Mouse (Mus musculus) Patski (cell line): Measurements from ENCODE around the gene Snx21. TPM values are rescaled to one million over a fixed set of nuclear protein-coding genes. Genes with fewer than 3 reads are reported as not detected.
A peak's percentile ranks its signal among the peaks of the same experiment; 100 is the strongest.

ENCODE experiments used
- ATAC-seq: fragments of 100-300 bp; one replicate; pipeline ENCODE4 v1.8.0; 2021
- CTCF ChIA-PET: fragments of 350-600 bp; sonication (Branson Sonifier 250); formaldehyde crosslinking; loops from one replicate; lab custom pipeline; 2022; ENCODE audit warnings: inconsistent platforms; lab: Charles Lee
- POLR2A ChIA-PET: fragments of 350-600 bp; sonication (Branson Sonifier 250); formaldehyde crosslinking; loops from one replicate; lab custom pipeline; 2022; ENCODE audit warnings: antibody characterized with exemption, inconsistent platforms; lab: Charles Lee
- DNase-seq: peaks from one replicate; pipeline ENCODE4 v3.0.0-alpha.2; 2011; ENCODE audit warnings: low read depth, low spot score
- H3K27me3 ChIP-seq: fragments of 371-371 bp; one replicate; pipeline ENCODE4 v1.5.1; 2021
- CTCF ChIP-seq: fragments of 100-300 bp; IDR thresholded peaks from one replicate; pipeline ENCODE4 v1.5.1; 2021
- in situ Hi-C: fragments of 300-500 bp; cut with MboI; formaldehyde crosslinking; loops from 3 replicates; pipeline ENCODE4 v1.11.1; 2018; ENCODE audit warnings: low pct_unique_long_range_greater_than_20kb, mixed read lengths
- polyA plus RNA-seq: library from polyadenylated mRNA; unstranded; gene quantifications from one replicate; pipeline ENCODE4 v1.2.3, GENCODE M21; 2021

Snx21 gene
- polyA plus RNA-seq, 1 experiment from 2014 or later: 50.3 TPM

DNA sequence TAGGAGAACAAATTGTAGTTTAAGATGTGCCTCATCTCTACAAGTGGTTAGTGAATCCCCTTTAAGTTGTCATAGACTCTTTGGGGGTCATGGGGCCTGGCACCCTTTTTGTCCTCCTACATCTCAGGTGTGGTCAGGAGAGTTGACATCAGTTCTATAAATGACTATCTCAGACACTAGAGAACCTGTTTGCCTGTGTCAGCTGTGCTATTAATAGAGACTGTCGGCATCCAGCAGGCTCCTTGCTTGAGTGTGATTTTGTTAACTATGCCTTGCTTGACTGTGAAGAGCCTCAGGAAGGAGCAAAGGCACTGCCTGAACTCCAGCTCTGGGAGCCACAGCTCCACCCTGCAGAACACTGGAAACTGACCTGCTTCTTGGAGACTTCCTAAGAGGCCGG lies 30.8 kb upstream of the Snx21 start:
- in situ Hi-C loops: no loop called here
- ATAC-seq (no peak), DNase-seq (no peak)
- no peaks in the 10 kb centered on the region for H3K27me3 ChIP-seq
- ChIA-PET POLR2A (no interaction called here), CTCF (interaction anchor here (1.0 to 1.4 kb wide), 2 partner anchors 29 to 39 kb away, joined by 4 read pairs; no protein-coding TSS in a partner anchor)
- no peak for TF ChIP-seq CTCF

DNA sequence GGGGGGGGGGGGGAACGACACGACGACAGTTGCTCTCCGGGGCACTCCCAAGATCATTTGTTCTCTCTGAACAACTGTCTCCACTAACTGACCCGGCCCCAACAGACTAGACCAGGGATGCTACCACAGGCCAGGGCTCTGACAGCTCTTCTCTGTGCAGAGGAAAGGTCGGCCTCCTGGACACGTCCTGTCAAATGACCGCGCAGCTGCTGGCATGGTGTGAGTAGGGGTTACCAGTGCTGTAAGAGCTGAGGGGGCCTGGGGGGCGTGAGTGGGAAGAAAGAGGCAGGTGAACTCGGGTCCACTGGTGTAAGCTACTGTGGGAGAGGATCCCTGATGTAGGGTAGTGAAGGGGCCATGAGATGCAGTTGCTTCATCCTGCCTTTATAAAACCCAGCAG lies 27.8 kb upstream of the Snx21 start:
- ChIA-PET CTCF (no interaction called here), POLR2A (interaction anchor here (1.0 kb wide), 1 partner anchor 10 kb away, joined by 3 read pairs; no protein-coding TSS in a partner anchor)
- H3K27me3 ChIP-seq: no peaks in the 10 kb centered on the region
- in situ Hi-C loops: no loop called here
- DNase-seq (no peak), ATAC-seq (no peak)
- TF ChIP-seq CTCF: no peak

DNA sequence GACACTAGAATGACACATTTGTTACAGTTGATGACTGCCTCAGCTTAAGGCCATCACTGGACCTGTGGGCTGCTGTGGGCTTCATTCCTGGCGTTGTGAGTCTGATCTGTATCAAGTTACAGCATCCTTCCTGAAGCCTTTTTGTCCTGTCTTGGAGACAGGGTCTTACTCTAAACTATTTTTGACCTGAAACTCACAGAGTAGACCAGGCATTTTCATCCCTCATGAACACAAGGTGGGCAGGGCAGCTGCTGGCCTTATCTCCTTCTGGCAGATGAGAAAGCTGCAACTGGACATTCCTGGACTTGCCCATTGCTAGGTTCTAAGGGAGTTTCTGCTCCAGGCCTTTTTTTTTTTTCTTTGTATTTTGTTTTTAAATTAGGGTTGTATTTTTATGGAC lies 26.9 kb upstream of the Snx21 start:
- in situ Hi-C loops: no loop called here
- DNase-seq: no peak
- TF ChIP-seq CTCF: no peak
- CTCF ChIA-PET: no interaction called here
- H3K27me3 ChIP-seq: no peaks in the 10 kb centered on the region
- POLR2A ChIA-PET: interaction anchor here (1.0 to 1.9 kb wide), 2 partner anchors 9 to 11 kb away, joined by 3 to 5 read pairs; no protein-coding TSS in a partner anchor
- ATAC-seq: no peak

DNA sequence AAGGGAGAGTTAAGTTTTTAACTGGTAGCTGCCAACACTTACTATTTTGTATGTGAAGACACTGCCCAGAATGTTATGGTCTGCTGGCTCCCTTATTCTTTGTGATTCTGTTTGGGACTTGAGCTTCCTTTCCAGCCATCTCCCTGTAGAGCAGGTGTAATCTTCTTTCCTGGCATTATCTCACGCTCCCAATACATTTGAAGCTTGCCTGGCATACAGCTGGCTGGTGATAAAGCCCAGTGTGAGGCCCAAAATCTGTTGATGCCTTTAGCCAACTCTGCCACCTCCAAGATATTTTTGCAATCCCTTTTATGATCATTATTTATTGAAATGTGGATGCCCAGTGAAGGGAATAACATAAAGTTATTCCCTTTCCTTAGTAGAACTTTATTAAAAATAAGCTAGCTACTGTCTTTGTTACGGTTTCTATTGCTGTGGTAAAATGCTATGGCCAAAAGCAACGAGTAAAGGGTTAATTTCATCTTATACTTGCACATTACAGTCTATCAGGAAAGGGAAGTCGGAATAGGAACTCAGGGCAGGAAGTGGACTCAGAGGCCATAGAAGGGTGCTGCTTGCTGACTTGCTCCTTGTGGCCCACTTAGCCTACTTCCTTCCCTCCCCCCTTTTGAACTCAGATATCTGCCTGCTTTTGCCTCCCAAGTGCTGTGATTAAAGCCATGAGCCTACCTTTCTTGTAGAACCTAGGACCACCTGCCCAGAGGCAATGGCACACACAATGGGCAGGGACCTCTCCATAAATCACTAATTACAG lies 25.4 kb upstream of the Snx21 start:
- ATAC-seq (no peak), DNase-seq (no peak)
- H3K27me3 ChIP-seq: no peaks in the 10 kb centered on the region
- no peak for TF ChIP-seq CTCF
- in situ Hi-C loops: no loop called here
- ChIA-PET POLR2A (interaction anchor here (1.9 kb wide), 2 partner anchors 10 to 14 kb away, joined by 5 read pairs; partner anchors contain the start of genes Dnttip1 and Wfdc3), CTCF (interaction anchor here (1.0 kb wide), 1 partner anchor 11 kb away, joined by 3 read pairs; no protein-coding TSS in a partner anchor)

DNA sequence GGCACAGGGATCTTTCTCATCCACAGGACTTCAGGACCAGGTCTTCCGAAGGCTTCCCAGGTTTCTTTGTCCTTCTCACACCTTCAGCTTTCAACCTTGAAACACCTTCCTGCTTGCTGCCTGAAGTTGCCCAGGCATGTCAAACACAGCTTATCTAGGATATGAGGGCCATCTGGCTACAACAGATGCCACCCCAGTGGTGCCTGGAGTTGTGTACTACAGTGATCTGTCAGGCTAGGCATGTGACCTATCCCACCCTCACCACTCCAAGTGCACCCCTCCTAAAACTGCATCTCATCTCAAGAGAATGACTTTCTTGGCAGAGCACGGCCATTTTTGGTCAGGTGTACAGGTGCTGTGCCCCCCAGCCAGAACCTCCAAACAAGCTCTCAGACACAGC lies 24.1 kb upstream of the Snx21 start:
- in situ Hi-C loops: no loop called here
- ATAC-seq: no peak
- no peak for DNase-seq
- POLR2A ChIA-PET: interaction anchor here (1.9 kb wide), 1 partner anchor 15 kb away, joined by 5 read pairs; the partner anchor contains the start of genes Dnttip1 and Wfdc3
- CTCF ChIA-PET: no interaction called here
- H3K27me3 ChIP-seq: no peaks in the 10 kb centered on the region
- TF ChIP-seq CTCF: no peak

DNA sequence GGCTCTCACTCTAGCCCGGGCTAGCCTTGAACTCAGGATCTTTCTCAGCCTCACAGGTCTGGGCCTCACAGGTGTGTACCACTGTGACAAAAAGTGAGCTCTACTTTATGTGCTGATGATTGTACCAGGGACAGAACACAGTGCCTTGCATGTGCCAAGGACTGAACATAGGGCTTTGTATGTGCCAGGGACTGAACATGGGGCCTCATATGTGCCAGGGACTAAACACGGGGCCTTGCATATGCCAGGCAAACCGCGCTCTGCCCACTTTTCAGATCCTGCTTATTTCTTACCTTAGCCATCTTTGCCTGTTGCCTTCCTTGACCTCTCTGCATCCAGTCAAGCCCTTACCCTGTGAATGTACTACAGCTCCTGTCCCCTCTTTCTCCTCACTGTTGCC lies 23.7 kb upstream of the Snx21 start:
- no peaks in the 10 kb centered on the region for H3K27me3 ChIP-seq
- POLR2A ChIA-PET: no interaction called here
- DNase-seq (no peak), ATAC-seq (no peak)
- in situ Hi-C loops: no loop called here
- CTCF ChIA-PET: interaction anchor here (1.3 kb wide), 1 partner anchor 32 kb away, joined by 4 read pairs; no protein-coding TSS in a partner anchor
- TF ChIP-seq CTCF: no peak

DNA sequence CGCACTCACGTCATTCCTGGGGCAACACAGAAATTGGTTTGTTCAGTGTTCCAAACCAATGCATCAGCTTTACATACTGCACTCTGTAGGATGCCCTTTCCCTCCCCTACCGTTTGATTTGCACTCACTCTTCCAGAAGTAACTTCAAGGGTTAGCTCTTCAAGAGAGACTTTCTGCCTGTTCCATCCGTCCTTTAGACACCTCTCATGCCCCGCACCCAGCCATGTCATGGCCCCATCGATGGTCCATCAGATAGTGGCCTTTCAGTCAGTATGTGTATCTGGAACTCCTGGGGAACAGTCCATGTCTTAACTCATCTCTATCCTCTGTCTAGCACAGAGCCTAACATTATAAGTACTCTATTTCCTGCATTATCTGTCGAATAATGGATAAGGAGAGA lies 23.0 kb upstream of the Snx21 start:
- DNase-seq (no peak), ATAC-seq (no peak)
- ChIA-PET CTCF (interaction anchor here (1.3 kb wide), 1 partner anchor 32 kb away, joined by 4 read pairs; no protein-coding TSS in a partner anchor), POLR2A (no interaction called here)
- TF ChIP-seq CTCF: no peak
- in situ Hi-C loops: no loop called here
- H3K27me3 ChIP-seq: no peaks in the 10 kb centered on the region

DNA sequence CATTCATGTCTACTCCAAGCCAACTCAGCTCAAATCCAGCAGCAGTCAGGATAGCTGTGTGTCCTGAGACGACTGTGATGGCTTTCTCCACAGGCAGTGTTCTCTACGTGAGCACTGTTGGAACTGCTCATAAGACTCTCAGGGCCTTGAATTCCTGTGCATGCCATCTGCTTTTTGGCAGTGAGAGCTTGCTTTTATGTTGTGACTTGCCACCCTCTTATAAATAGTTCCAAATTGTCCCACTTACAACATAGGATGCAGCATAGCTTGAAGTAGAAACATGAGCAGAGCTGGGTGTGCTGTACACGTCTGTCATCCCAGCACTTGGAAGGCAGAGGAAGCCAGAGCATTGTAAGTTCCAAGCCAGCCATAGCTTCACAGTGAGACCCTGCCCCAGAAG lies 19.8 kb upstream of the Snx21 start:
- in situ Hi-C loops: no loop called here
- DNase-seq: no peak
- ChIA-PET CTCF (no interaction called here), POLR2A (no interaction called here)
- ATAC-seq: no peak
- TF ChIP-seq CTCF: no peak
- H3K27me3 ChIP-seq: no peaks in the 10 kb centered on the region

DNA sequence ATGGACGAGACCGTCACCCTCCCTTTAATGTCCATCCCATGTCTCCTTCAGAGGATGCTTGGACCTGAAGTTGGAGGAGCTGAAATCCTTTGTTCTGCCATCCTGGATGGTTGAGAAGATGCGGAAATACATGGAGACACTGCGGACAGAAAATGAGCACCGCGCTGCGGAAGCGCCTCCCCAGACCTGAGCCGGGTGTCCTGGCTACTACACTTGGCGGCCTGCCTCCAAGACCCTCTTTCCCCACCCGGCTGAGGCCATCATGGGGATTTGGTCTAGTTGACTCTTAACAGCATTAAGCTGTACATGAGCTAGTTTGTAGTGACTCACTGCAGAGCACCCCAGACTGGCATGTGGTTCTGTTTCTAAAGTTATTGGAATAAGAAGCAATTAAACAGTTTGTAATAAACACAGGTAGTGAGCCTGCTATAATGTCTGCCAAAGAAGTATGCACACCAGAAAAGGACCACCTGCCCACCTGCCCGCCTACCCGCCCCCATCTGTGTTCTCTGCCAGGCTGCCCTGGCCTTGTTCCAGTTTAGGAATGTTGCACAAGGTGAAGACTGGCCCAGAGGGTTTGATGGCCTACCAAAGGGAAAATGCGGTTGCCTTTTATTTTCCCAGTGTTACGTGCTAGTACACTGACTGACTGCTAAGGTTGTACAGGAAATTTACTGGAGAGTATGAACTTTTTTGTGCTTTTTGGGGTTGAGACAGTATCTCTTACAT lies 17.6 kb upstream of the Snx21 start:
- DNase-seq (no peak), ATAC-seq (no peak)
- TF ChIP-seq CTCF: no peak
- no peaks in the 10 kb centered on the region for H3K27me3 ChIP-seq
- POLR2A ChIA-PET: interaction anchor here (0.8 to 2.1 kb wide), 2 partner anchors 9 to 127 kb away, joined by 4 to 5 read pairs; no protein-coding TSS in a partner anchor
- in situ Hi-C loops: no loop called here
- CTCF ChIA-PET: interaction anchor here (1.1 kb wide), 1 partner anchor 16 kb away, joined by 4 read pairs; no protein-coding TSS in a partner anchor

DNA sequence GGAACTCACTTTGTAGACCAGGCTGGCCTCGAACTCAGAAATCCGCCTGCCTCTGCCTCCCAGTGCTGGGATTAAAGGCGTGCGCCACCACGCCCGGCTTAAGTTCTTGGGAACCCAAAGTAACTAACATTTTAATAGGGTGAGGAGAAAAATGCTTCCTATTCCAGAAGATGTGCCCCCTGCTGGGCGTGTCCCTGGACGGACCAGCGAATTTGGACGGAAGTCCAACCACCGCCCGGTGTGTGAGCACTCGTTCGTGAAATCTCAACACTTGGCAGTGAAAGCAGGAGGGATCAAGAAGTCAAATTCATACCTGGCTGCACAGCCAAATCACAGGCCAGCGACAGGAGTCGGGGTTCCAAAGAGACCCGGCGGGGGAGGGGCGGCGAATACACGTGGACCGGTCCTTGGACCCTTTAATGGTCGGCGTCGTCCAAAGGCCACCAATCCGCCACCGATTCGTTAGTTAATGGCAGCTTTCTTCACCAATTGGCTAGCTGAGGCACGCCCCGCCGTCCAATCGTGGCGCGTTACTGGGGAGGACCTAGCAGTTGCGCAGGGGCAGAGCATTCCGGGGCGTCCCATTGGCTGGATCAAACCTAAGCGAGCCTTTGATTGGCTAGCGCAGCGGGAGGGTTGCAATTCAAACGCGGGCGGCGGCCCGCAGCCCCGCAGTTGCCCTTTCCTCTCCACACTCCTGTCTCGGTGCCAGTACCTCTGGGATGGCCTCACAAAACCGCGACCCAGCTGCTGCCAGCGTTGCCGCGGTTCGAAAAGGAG lies 16.2 kb upstream of the Snx21 start, which contains the start of gene Ube2c:
Gene Ube2c, plus strand, starts transcription at position 641 of the 780 bp plus-strand sequence.
- peak; percentile 95 for DNase-seq
- ATAC-seq: peak; percentile 99
- in situ Hi-C loops: no loop called here
- H3K27me3 ChIP-seq: no peaks in the 10 kb centered on the region
- TF ChIP-seq CTCF: no peak
- ChIA-PET POLR2A (interaction anchor here (0.6 to 1.1 kb wide), 4 partner anchors 11 to 302 kb away, joined by 3 to 4 read pairs (median 3); no protein-coding TSS in a partner anchor), CTCF (interaction anchor here (1.1 kb wide), 1 partner anchor 15 kb away, joined by 4 read pairs; no protein-coding TSS in a partner anchor)
